Mouse (Mus musculus) neural tube, embryonic 11.5 days (tissue): Measurements from ENCODE around the gene Hoxa10. TPM values are rescaled to one million over a fixed set of nuclear protein-coding genes. Genes with fewer than 3 reads are reported as not detected.
A peak's percentile ranks its signal among the peaks of the same experiment; 100 is the strongest.

Experiments
- ATAC-seq: fragments of 200-750 bp; cut with Nextera tagmentation; 2 replicates; pipeline ENCODE4 v1.8.0; 2017; ENCODE audit warnings: moderate number of reproducible peaks, mild to moderate bottlenecking, moderate TSS enrichment, moderate library complexity; ENCODE audit not compliant: insufficient read depth, low FRiP score, low TSS enrichment
- DNase-seq: peaks from one replicate; pipeline ENCODE4 v3.0.0-alpha.2; 2015; ENCODE audit warnings: low spot score
- H3K27ac ChIP-seq: fragments of 300-500 bp; sonication (generic); 2 replicates; pipeline ENCODE4 v1.5.1; 2014; ENCODE audit warnings: low read depth, mild to moderate bottlenecking, low read length
- H3K27me3 ChIP-seq: fragments of 300-500 bp; sonication (generic); 2 replicates; pipeline ENCODE4 v1.6.1; 2014; ENCODE audit warnings: mild to moderate bottlenecking, low read length, mixed read lengths; ENCODE audit not compliant: control insufficient read depth, insufficient read depth
- H3K36me3 ChIP-seq: fragments of 300-500 bp; sonication (generic); 2 replicates; pipeline ENCODE4 v1.6.1; 2014; ENCODE audit warnings: mild to moderate bottlenecking, low read length, moderate library complexity, mixed read lengths; ENCODE audit not compliant: control insufficient read depth, insufficient read depth
- H3K4me1 ChIP-seq: fragments of 300-500 bp; sonication (generic); 2 replicates; pipeline ENCODE4 v1.6.1; 2014; ENCODE audit warnings: low read length, mixed read lengths; ENCODE audit not compliant: control insufficient read depth, insufficient read depth
- H3K4me2 ChIP-seq: fragments of 300-500 bp; sonication (generic); 2 replicates; pipeline ENCODE4 v1.6.1; 2014; ENCODE audit warnings: low read depth, mild to moderate bottlenecking, moderate library complexity
- H3K4me3 ChIP-seq: fragments of 300-500 bp; sonication (generic); 2 replicates; pipeline ENCODE4 v1.5.1; 2014; ENCODE audit warnings: low read depth, low read length
- H3K9ac ChIP-seq: fragments of 300-500 bp; sonication (generic); 2 replicates; pipeline ENCODE4 v1.6.1; 2014; ENCODE audit warnings: mild to moderate bottlenecking, low read length
- H3K9me3 ChIP-seq: fragments of 300-500 bp; sonication (generic); 2 replicates; pipeline ENCODE4 v1.6.1; 2016; ENCODE audit warnings: low read length; ENCODE audit not compliant: control insufficient read depth
- WGBS: fragments of 180-500 bp; shearing (Covaris S2); extraction: QIAGEN DNeasy Blood & Tissue Kit; methylation state at CpG from one replicate; pipeline ENCODE4 v1.1.7; 2014; 5-methylcytosine and 5-hydroxymethylcytosine counted together
- polyA plus RNA-seq: library from polyadenylated mRNA; unstranded; fragments of >200 nt; fragmentation: Nextera tagmentation; extraction: Ambion mirVana; gene quantifications from 2 replicates; pipeline ENCODE4 v1.2.1, GENCODE M21; 2014

The Hoxa10 gene
- polyA plus RNA-seq, 1 experiment from 2014 or later, result 72.8 TPM

DNA sequence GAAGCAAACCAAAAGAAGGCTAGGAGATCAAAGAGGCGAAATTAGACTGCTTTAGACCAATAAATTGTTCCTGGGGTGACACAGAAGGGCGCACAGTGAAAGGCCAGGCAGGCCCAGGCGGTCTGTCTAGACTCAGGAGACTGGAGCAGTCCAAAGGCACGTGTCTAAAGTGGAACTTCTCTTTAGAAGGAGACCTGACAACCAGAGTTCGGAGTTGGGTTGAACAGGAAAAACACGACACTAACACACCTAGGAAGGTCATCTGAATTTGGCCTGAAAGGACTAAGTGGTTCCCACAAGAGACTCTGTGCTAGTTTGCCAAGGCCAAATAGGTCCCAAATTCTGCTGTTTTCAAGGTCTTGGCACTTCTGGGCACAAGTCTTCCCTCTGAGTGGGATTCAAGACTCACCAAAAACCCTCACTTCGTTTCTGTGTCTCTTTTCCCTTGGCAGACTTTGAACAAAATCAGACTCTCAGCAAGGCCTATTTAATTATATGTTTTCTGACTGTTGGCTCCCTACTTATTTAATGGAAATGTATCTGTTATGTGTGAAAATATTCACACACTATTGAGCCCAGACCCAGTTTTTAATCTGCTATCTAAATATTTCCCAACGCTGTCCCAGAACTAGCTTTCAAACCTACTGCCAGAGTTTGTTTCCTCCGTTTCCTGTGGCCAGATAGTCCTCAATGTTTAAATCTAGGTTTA is 21.3 kb downstream of the Hoxa10 start:
- DNase-seq (peak; percentile 57), ATAC-seq (no peak)
- H3K4me1 ChIP-seq, result peaks cover 19% of the 10 kb centered on the region
- peaks cover 8% of the 10 kb centered on the region; the same call in 1 of the 2 replicates for H3K27me3 ChIP-seq
- H3K9me3 ChIP-seq, result no peaks in the 10 kb centered on the region
- no peaks in the 10 kb centered on the region for H3K36me3 ChIP-seq
- H3K9ac ChIP-seq, result peak overlapping the region; percentile 99
- H3K4me2 ChIP-seq, result peak overlapping the region; percentile 99
- 12% methylated on average over 9 of the region's 9 CpGs for WGBS
- H3K27ac ChIP-seq, result peak overlapping the region; percentile 100
- H3K4me3 ChIP-seq, result peak overlapping the region; percentile 87

DNA sequence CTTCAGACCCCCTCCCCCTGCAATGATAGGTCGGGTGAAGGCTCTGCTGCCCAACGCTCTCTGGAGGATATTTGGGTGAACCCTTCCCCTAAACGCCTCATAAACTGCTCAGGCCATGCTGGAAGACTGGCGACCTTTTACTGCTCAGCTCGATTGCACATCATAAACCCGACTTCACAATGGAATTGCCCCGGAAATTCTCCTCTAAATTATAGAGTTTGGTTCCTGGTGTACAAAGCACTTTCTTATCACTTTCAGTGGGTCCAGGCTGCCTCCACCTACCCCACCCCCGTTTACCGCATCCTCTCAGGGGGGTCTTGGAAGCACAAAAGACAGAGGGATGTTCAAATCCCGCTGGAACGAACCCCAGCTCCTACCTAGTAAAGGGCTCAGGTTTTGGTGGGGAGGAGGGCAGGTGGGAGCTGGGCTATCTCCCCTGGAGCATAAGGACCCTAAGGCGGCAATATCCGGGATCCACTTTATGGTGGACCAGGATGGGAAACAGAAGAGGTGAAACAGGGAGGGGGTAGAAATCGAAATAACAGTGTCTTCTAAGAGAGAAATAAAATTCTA is 21.9 kb downstream of the Hoxa10 start:
- DNase-seq (peak; percentile 68), ATAC-seq (no peak)
- no peaks in the 10 kb centered on the region for H3K36me3 ChIP-seq
- H3K4me2 ChIP-seq, result peak overlapping the region; percentile 99
- H3K9ac ChIP-seq, result peak overlapping the region; percentile 99
- peaks cover 23% of the 10 kb centered on the region for H3K4me1 ChIP-seq
- no peaks in the 10 kb centered on the region for H3K9me3 ChIP-seq
- peak overlapping the region; percentile 100 for H3K27ac ChIP-seq
- H3K27me3 ChIP-seq, result peaks cover 7% of the 10 kb centered on the region; the same call in 1 of the 2 replicates
- H3K4me3 ChIP-seq, result peak overlapping the region; percentile 87
- WGBS, result 4% methylated on average over 14 of the region's 14 CpGs

- Histone ChIP-seq H3K4me1 (peaks cover 24% of the 10 kb centered on the region), H3K27me3 (peaks cover 7% of the 10 kb centered on the region; the same call in 1 of the 2 replicates), H3K9me3 (no peaks in the 10 kb centered on the region), H3K9ac (peak overlapping the region; percentile 99), H3K4me3 (peak overlapping the region; percentile 87), H3K4me2 (peak overlapping the region; percentile 99), H3K27ac (peak overlapping the region; percentile 100), H3K36me3 (no peaks in the 10 kb centered on the region)
- WGBS, result 2% methylated on average over 23 of the region's 23 CpGs
- DNase-seq, result no peak
- ATAC-seq, result no peak
Observed at GRCm38 (mm10) chr6:52217895-52218642, 22.6 kb downstream of the Hoxa10 start.

- peak; percentile 80 for ATAC-seq
- peak; percentile 91 for DNase-seq
- peaks cover 26% of the 10 kb centered on the region for H3K4me1 ChIP-seq
- peaks cover 4% of the 10 kb centered on the region; the same call in 1 of the 2 replicates for H3K27me3 ChIP-seq
- no peaks in the 10 kb centered on the region for H3K9me3 ChIP-seq
- H3K4me3 ChIP-seq, result peak overlapping the region; percentile 87
- 0% methylated on average over 24 of the region's 25 CpGs for WGBS
- H3K4me2 ChIP-seq, result peak overlapping the region; percentile 99
- no peaks in the 10 kb centered on the region for H3K36me3 ChIP-seq
- peak overlapping the region; percentile 99 for H3K9ac ChIP-seq
- H3K27ac ChIP-seq, result peak overlapping the region; percentile 100
Observed at GRCm38 (mm10) chr6:52217459-52217768, 23.2 kb downstream of the Hoxa10 start.

- Histone ChIP-seq H3K27me3 (peaks cover 4% of the 10 kb centered on the region; the same call in 1 of the 2 replicates), H3K4me2 (peak overlapping the region; percentile 99), H3K9ac (peak overlapping the region; percentile 99), H3K27ac (peak overlapping the region; percentile 100), H3K4me3 (peak overlapping the region; percentile 87), H3K36me3 (no peaks in the 10 kb centered on the region), H3K9me3 (no peaks in the 10 kb centered on the region), H3K4me1 (peaks cover 23% of the 10 kb centered on the region)
- peak; percentile 22 for ATAC-seq
- WGBS, result under 1% methylated on average over 60 of the region's 60 CpGs
- no peak for DNase-seq
Observed at GRCm38 (mm10) chr6:52216691-52217458, 23.8 kb downstream of the Hoxa10 start.

- Histone ChIP-seq H3K27me3 (peaks cover 4% of the 10 kb centered on the region; the same call in 1 of the 2 replicates), H3K9me3 (no peaks in the 10 kb centered on the region), H3K4me1 (peaks cover 21% of the 10 kb centered on the region), H3K36me3 (no peaks in the 10 kb centered on the region), H3K9ac (peak overlapping the region; percentile 99), H3K4me2 (peak overlapping the region; percentile 99), H3K4me3 (peak overlapping the region; percentile 87), H3K27ac (peak overlapping the region; percentile 100)
- DNase-seq (no peak), ATAC-seq (no peak)
- under 1% methylated on average over 30 of the region's 30 CpGs for WGBS
Observed at GRCm38 (mm10) chr6:52215771-52216535, 24.7 kb downstream of the Hoxa10 start.

GRCm38 (mm10) chr6:52215070-52215469 is 25.6 kb downstream of the Hoxa10 start:
- peaks cover 4% of the 10 kb centered on the region; the same call in 1 of the 2 replicates for H3K27me3 ChIP-seq
- 10% methylated on average over 3 of the region's 3 CpGs for WGBS
- H3K4me2 ChIP-seq, result peak overlapping the region; percentile 99
- peak overlapping the region; percentile 87 for H3K4me3 ChIP-seq
- DNase-seq (no peak), ATAC-seq (no peak)
- H3K36me3 ChIP-seq, result no peaks in the 10 kb centered on the region
- peaks cover 21% of the 10 kb centered on the region for H3K4me1 ChIP-seq
- peak overlapping the region; percentile 99 for H3K9ac ChIP-seq
- H3K9me3 ChIP-seq, result no peaks in the 10 kb centered on the region
- peak overlapping the region; percentile 100 for H3K27ac ChIP-seq
